In the genomic region with DNA sequence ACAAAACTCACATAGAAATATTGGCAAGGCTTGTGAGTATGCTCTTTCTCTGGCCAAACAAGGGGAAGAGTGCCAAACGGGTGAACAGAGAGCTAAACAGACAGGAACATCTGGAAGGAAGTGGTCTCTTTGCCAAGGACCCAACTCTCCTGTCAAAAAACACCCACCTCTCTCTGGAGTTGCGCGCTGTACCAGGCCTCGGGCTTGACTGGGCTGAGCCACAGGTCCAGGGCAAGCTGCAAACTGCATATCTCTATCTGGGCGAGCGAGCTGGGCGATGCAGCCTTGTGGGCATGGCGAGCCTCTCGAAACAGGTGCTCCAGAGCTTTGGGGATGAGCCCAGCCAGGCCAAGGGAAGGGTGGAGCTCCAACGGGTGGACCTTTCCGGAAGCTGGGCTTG, we compare ENCODE assay signal across 21 mouse cellular contexts.
DNase-seq lines count a peak whose midpoint lies in the region; ATAC-seq lines count a peak whose summit lies in the region.
"Had no signal": no experiment of that assay in that cellular context is flagged by ENCODE, and none has a peak within 500 bp of the region (broad histone marks: within the 10 kb centered on the region; RNA-seq: fewer than 3 reads in every experiment).

No protein-coding gene starts in this region.

- ATAC-seq in megakaryocyte progenitor cell, adult 5-6 weeks (replicated peaks; ENCODE audit: poor library complexity), result peak; percentile 41; the same call in 1 of the 2 replicates
- ATAC-seq: CD4-positive, CD25-positive, alpha-beta regulatory T cell, adult 4 months; forebrain, embryonic 13.5 days; liver, postnatal 0 days had no signal

- DNase-seq in gastrocnemius, postnatal 10 days, result peak; percentile 30
- DNase-seq in gastrocnemius, postnatal 25 days, result no peak
- DNase-seq in adipocyte (ENCODE audit: low spot score), result peak; percentile 64
- DNase-seq in thymus, postnatal 10 days (ENCODE audit: low spot score in 2 of 2), result peak; percentile 31 to 38
- no peak for DNase-seq in adrenal gland, postnatal 14 days
- DNase-seq in embryo, embryonic 11 days, result no peak
- DNase-seq in ovary, postnatal 36 days (ENCODE audit: low spot score), result no peak
- DNase-seq: cerebellum, adult 11-12 months; cerebellum, postnatal 10 days; heart, adult 11 months; heart, postnatal 14 days; kidney, adult 11 months; left cerebral cortex, postnatal 4 days; liver; liver, postnatal 0 days; lung, postnatal 36 days; midbrain, embryonic 14.5 days; retina, postnatal 1 day had no signal

Comparison
In these comparisons a context has a peak if more than half of its experiments do, and no peak if none do; other contexts are left out.
1. DNase-seq: peak in gastrocnemius, postnatal 10 days (single experiment), adipocyte (single experiment) and thymus, postnatal 10 days (2 of 2); none in gastrocnemius, postnatal 25 days (single experiment), adrenal gland, postnatal 14 days (single experiment), embryo, embryonic 11 days (single experiment) and ovary, postnatal 36 days (single experiment).